Mouse (Mus musculus): ENCODE measurements around the gene Aagab. TPM values are rescaled to one million over a fixed set of nuclear protein-coding genes. Genes with fewer than 3 reads are reported as not detected.

The Aagab gene
- polyA plus RNA-seq, 1 experiment from 2014 or later = 27.8 TPM

Other genes starting within 250 kb of the Aagab start
- 28.7 and 31.9 TPM in 2 replicates for gene Map2k5, start 224.8 kb upstream of the Aagab start, polyA plus RNA-seq (2016; fragmentation: Nextera tagmentation; extraction: Ambion mirVana)
- 35.3 and 50.4 TPM in 2 replicates for gene 2300009A05Rik, start 203.4 kb upstream of the Aagab start, polyA plus RNA-seq (2016; fragmentation: Nextera tagmentation; extraction: Ambion mirVana)
- 0.11 TPM in 1 of 2 replicates, not detected in the other for gene Iqch, start 167 bp upstream of the Aagab start, polyA plus RNA-seq (2016; fragmentation: Nextera tagmentation; extraction: Ambion mirVana)
- gene Smad3, start 155.3 kb downstream of the Aagab start, polyA plus RNA-seq (2016; fragmentation: Nextera tagmentation; extraction: Ambion mirVana) = 15.2 and 20.0 TPM in 2 replicates

Measured in heart, embryonic 10.5 days (tissue).